Mouse (Mus musculus) hindbrain, embryonic 16.5 days (tissue): ENCODE results near the gene Nipa2. TPM values are rescaled to one million over a fixed set of nuclear protein-coding genes. Genes with fewer than 3 reads are reported as not detected.

ENCODE experiments used
- ATAC-seq: fragments of 200-750 bp; cut with Nextera tagmentation; 2 replicates; pipeline ENCODE4 v1.8.0; 2017; ENCODE audit warnings: moderate TSS enrichment, moderate library complexity
- H3K27ac ChIP-seq: fragments of 300-500 bp; sonication (generic); 2 replicates; pipeline ENCODE4 v1.5.1; 2014; ENCODE audit warnings: low read depth, mild to moderate bottlenecking, control low read depth, low read length, moderate library complexity
- H3K27me3 ChIP-seq: fragments of 300-500 bp; sonication (generic); replicated peaks from 2 replicates; pipeline ENCODE4 v1.6.1; 2014; ENCODE audit warnings: low read length; ENCODE audit not compliant: control insufficient read depth, insufficient read depth
- H3K36me3 ChIP-seq: fragments of 300-500 bp; sonication (generic); 2 replicates; pipeline ENCODE4 v1.6.1; 2014; ENCODE audit warnings: mild to moderate bottlenecking, low read length, moderate library complexity, mixed read lengths; ENCODE audit not compliant: control insufficient read depth, insufficient read depth
- H3K4me1 ChIP-seq: fragments of 300-500 bp; sonication (generic); 2 replicates; pipeline ENCODE4 v1.6.1; 2014; ENCODE audit warnings: low read depth, low read length; ENCODE audit not compliant: control insufficient read depth, insufficient read depth
- H3K4me2 ChIP-seq: fragments of 300-500 bp; sonication (generic); 2 replicates; pipeline ENCODE4 v1.6.1; 2014; ENCODE audit warnings: mild to moderate bottlenecking, low read length, control low read depth, moderate library complexity
- H3K4me3 ChIP-seq: fragments of 300-500 bp; sonication (generic); 2 replicates; pipeline ENCODE4 v1.5.1; 2014; ENCODE audit warnings: mild to moderate bottlenecking, low read length, control low read depth, moderate library complexity
- H3K9ac ChIP-seq: fragments of 300-500 bp; sonication (generic); 2 replicates; pipeline ENCODE4 v1.6.1; 2014; ENCODE audit warnings: low read depth, mild to moderate bottlenecking, control low read depth, low read length, moderate library complexity
- H3K9me3 ChIP-seq: fragments of 300-500 bp; sonication (generic); 2 replicates; pipeline ENCODE4 v1.6.1; 2014; ENCODE audit warnings: mild to moderate bottlenecking, low read length, moderate library complexity; ENCODE audit not compliant: control insufficient read depth
- WGBS: fragments of 180-500 bp; shearing (Covaris S2); extraction: QIAGEN DNeasy Blood & Tissue Kit; methylation state at CpG from one replicate; pipeline ENCODE4 v1.1.7; 2014; 5-methylcytosine and 5-hydroxymethylcytosine counted together
- polyA plus RNA-seq: library from polyadenylated mRNA; unstranded; fragments of >200 nt; fragmentation: Nextera tagmentation; extraction: Ambion mirVana; gene quantifications from 2 replicates; pipeline ENCODE4 v1.2.1, GENCODE M21; 2015

The Nipa2 gene
- polyA plus RNA-seq, 1 experiment from 2014 or later, result 33.9 TPM

GRCm38 (mm10) chr7:55984754-55985153, 22.5 kb upstream of the Nipa2 start:
- Histone ChIP-seq H3K27me3 (no peaks in the 10 kb centered on the region), H3K4me1 (no peaks in the 10 kb centered on the region), H3K36me3 (peaks cover under 1% of the 10 kb centered on the region; the same call in 1 of the 2 replicates), H3K4me2 (no peak overlapping the region), H3K27ac (no peak overlapping the region), H3K9ac (no peak overlapping the region), H3K9me3 (no peaks in the 10 kb centered on the region), H3K4me3 (no peak overlapping the region)
- WGBS, result 66% methylated on average over 4 of the region's 4 CpGs
- no peak for ATAC-seq

GRCm38 (mm10) chr7:55983107-55983506, 20.8 kb upstream of the Nipa2 start:
- ATAC-seq, result no peak
- no peak overlapping the region for H3K9ac ChIP-seq
- no peaks in the 10 kb centered on the region for H3K4me1 ChIP-seq
- no peaks in the 10 kb centered on the region for H3K27me3 ChIP-seq
- 88% methylated on average over 5 of the region's 5 CpGs for WGBS
- peaks cover 8% of the 10 kb centered on the region for H3K36me3 ChIP-seq
- no peaks in the 10 kb centered on the region for H3K9me3 ChIP-seq
- H3K4me2 ChIP-seq, result no peak overlapping the region
- H3K27ac ChIP-seq, result no peak overlapping the region
- no peak overlapping the region for H3K4me3 ChIP-seq

GRCm38 (mm10) chr7:55982010-55982700, 19.9 kb upstream of the Nipa2 start:
- H3K27ac ChIP-seq, result no peak overlapping the region
- H3K9me3 ChIP-seq, result no peaks in the 10 kb centered on the region
- 92% methylated on average over 10 of the region's 10 CpGs for WGBS
- no peaks in the 10 kb centered on the region for H3K27me3 ChIP-seq
- H3K9ac ChIP-seq, result no peak overlapping the region
- no peak for ATAC-seq
- H3K4me1 ChIP-seq, result no peaks in the 10 kb centered on the region
- H3K36me3 ChIP-seq, result peaks cover 8% of the 10 kb centered on the region
- no peak overlapping the region for H3K4me2 ChIP-seq
- H3K4me3 ChIP-seq, result no peak overlapping the region

- Histone ChIP-seq H3K27ac (no peak overlapping the region), H3K4me3 (no peak overlapping the region), H3K4me1 (no peaks in the 10 kb centered on the region), H3K27me3 (no peaks in the 10 kb centered on the region), H3K9ac (no peak overlapping the region), H3K36me3 (peaks cover 8% of the 10 kb centered on the region), H3K4me2 (no peak overlapping the region), H3K9me3 (no peaks in the 10 kb centered on the region)
- WGBS, result 93% methylated on average over 2 of the region's 2 CpGs
- ATAC-seq, result no peak
Measured at GRCm38 (mm10) chr7:55981511-55981910, 19.2 kb upstream of the Nipa2 start.

- Histone ChIP-seq H3K4me2 (no peak overlapping the region), H3K4me3 (no peak overlapping the region), H3K4me1 (no peaks in the 10 kb centered on the region), H3K36me3 (peaks cover 8% of the 10 kb centered on the region), H3K9me3 (no peaks in the 10 kb centered on the region), H3K27ac (no peak overlapping the region), H3K27me3 (no peaks in the 10 kb centered on the region), H3K9ac (no peak overlapping the region)
- 95% methylated on average over 2 of the region's 2 CpGs for WGBS
- no peak for ATAC-seq
Measured at GRCm38 (mm10) chr7:55974429-55974828, 12.2 kb upstream of the Nipa2 start.

- H3K9ac ChIP-seq, result no peak overlapping the region
- peaks cover 3% of the 10 kb centered on the region; the same call in 1 of the 2 replicates for H3K36me3 ChIP-seq
- no peak overlapping the region for H3K4me2 ChIP-seq
- no peak overlapping the region for H3K27ac ChIP-seq
- no peaks in the 10 kb centered on the region for H3K4me1 ChIP-seq
- no peak overlapping the region for H3K4me3 ChIP-seq
- H3K27me3 ChIP-seq, result no peaks in the 10 kb centered on the region
- no peak for ATAC-seq
- WGBS, result 81% methylated on average over 1 of the region's 1 CpGs
- no peaks in the 10 kb centered on the region for H3K9me3 ChIP-seq
Measured at GRCm38 (mm10) chr7:55969415-55969814, 7.1 kb upstream of the Nipa2 start.

GRCm38 (mm10) chr7:55968258-55968901, 6.1 kb upstream of the Nipa2 start:
- WGBS, result 44% methylated on average over 16 of the region's 16 CpGs
- H3K27ac ChIP-seq, result no peak overlapping the region
- peak overlapping the region; percentile 43; the same call in 1 of the 2 replicates for H3K9ac ChIP-seq
- H3K4me1 ChIP-seq, result peaks cover under 1% of the 10 kb centered on the region
- no peaks in the 10 kb centered on the region for H3K36me3 ChIP-seq
- peak overlapping the region; percentile 26 for H3K4me3 ChIP-seq
- H3K27me3 ChIP-seq, result no peaks in the 10 kb centered on the region
- peak overlapping the region; percentile 49 for H3K4me2 ChIP-seq
- no peak for ATAC-seq
- H3K9me3 ChIP-seq, result no peaks in the 10 kb centered on the region

GRCm38 (mm10) chr7:55966866-55967460, 4.7 kb upstream of the Nipa2 start:
- H3K9me3 ChIP-seq, result no peaks in the 10 kb centered on the region
- H3K4me3 ChIP-seq, result no peak overlapping the region
- H3K36me3 ChIP-seq, result no peaks in the 10 kb centered on the region
- H3K27ac ChIP-seq, result no peak overlapping the region
- no peak for ATAC-seq
- H3K27me3 ChIP-seq, result no peaks in the 10 kb centered on the region
- H3K9ac ChIP-seq, result no peak overlapping the region
- 25% methylated on average over 3 of the region's 3 CpGs for WGBS
- H3K4me1 ChIP-seq, result peaks cover 7% of the 10 kb centered on the region
- H3K4me2 ChIP-seq, result no peak overlapping the region

- 96% methylated on average over 1 of the region's 1 CpGs for WGBS
- Histone ChIP-seq H3K4me2 (no peak overlapping the region), H3K27me3 (no peaks in the 10 kb centered on the region), H3K36me3 (peaks cover 2% of the 10 kb centered on the region; the same call in 1 of the 2 replicates), H3K27ac (no peak overlapping the region), H3K9me3 (no peaks in the 10 kb centered on the region), H3K4me1 (peaks cover 14% of the 10 kb centered on the region), H3K4me3 (no peak overlapping the region), H3K9ac (no peak overlapping the region)
- no peak for ATAC-seq
Measured at GRCm38 (mm10) chr7:55960506-55960905, 1.8 kb downstream of the Nipa2 start.
